Mouse (Mus musculus): ENCODE measurements at regions not wholly inside any gene's neighbourhood (a gene's known extent, or its start where the extent isn't known, plus 50 kb on each side); places are given as distances from the start of the nearest gene placed in this dataset.

DNA sequence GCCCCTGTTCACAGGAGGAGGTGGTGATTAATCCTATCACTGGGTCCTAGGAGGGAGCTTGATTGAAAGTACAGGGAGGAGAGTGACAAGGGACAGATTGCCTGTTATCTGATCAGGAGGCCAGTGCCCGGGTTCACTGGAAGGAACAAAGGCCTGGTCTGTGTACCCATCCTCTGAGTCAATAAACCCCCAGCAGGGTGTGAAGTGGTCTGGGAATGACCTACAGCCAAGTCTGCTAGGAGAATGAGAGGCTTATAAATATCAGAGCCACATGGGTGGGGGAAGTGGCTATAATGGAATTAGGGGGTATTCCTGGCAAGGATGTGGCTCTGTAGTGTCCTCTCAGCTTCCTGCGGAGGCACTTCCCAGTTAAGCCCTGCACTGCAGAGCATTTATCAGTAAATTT is 296.0 kb downstream of the Nuf2 start:
- TF ChIP-seq POLR2A (IDR thresholded peaks at IDR 0.05; ENCODE audit: insufficient read depth, low read depth, low read length) (no peak), CTCF (IDR thresholded peaks at IDR 0.05; ENCODE audit: insufficient read depth, low read depth, low read length) (no peak)
